Mouse (Mus musculus) liver, postnatal 0 days (tissue): ENCODE measurements at regions not wholly inside any gene's neighbourhood (a gene's known extent, or its start where the extent isn't known, plus 50 kb on each side); places are given as distances from the start of the nearest gene placed in this dataset.

Experiments used
- CTCF ChIP-seq: sonication (generic); IDR thresholded peaks from 2 replicates; pipeline ENCODE4 v1.5.1; 2016; ENCODE audit warnings: antibody characterized with exemption, low read depth
- EP300 ChIP-seq: IDR thresholded peaks from 2 replicates; pipeline ENCODE4 v1.6.1; 2016; ENCODE audit warnings: antibody characterized with exemption, low read depth, mild to moderate bottlenecking

DNA sequence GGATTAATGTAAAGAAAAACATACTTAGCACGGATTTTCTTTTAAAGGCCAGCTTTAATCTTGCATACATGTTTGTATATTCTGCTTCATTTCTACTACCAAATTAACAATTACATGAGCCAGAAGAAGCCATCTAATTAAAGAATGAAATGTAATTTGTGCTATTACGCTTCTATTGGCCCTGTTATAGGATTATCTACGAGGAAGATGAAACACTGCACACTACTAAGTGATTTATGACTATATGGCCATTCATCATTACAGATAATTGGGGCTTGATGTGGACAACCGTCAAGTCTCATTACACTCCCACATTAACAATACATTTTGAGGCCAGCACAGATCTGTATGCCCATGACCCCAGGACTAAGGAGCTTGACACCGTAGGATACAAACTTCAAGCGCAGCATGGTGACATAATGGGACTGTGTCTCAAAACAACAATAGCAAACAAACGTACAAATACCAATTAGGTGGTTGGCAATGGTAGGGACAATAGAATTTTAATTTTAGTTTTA, 129.7 kb upstream of the Syt1 start:
- TF ChIP-seq CTCF (no peak), EP300 (no peak)
